Mouse (Mus musculus) right cerebral cortex, postnatal 36 days (tissue): Measurements from ENCODE around the gene Mtf1.

ENCODE experiments used
- DNase-seq, 2 experiments: peaks; one replicate each; pipeline ENCODE4 v3.0.0; 2022; ENCODE audit warnings: low spot score in 2 of 2, mixed read lengths in 1 of 2

Gene Mtf1

GRCm38 (mm10) chr4:124801552-124802308, at the start of gene Mtf1:
Gene Mtf1, plus strand, starts transcription at chr4:124802104.
- DNase-seq, result peak; percentile 72 to 83

GRCm38 (mm10) chr4:124752281-124753199, 49.4 kb upstream of the Mtf1 start:
- no peak for DNase-seq

- no peak for DNase-seq
These were observed 46.4 kb upstream of the Mtf1 start for GRCm38 (mm10) chr4:124755526-124755925.

- no peak for DNase-seq
These were observed 42.5 kb upstream of the Mtf1 start for GRCm38 (mm10) chr4:124759305-124759811.

- no peak for DNase-seq
These were observed 40.7 kb upstream of the Mtf1 start for GRCm38 (mm10) chr4:124761201-124761600.

GRCm38 (mm10) chr4:124762858-124763452, 38.9 kb upstream of the Mtf1 start:
- no peak for DNase-seq

GRCm38 (mm10) chr4:124765802-124766565, 35.9 kb upstream of the Mtf1 start:
- no peak for DNase-seq

GRCm38 (mm10) chr4:124766566-124766940, 35.4 kb upstream of the Mtf1 start:
- no peak for DNase-seq

GRCm38 (mm10) chr4:124768963-124769591, 32.8 kb upstream of the Mtf1 start:
- DNase-seq, result peak in 1 of 2 experiments; percentile 20

- DNase-seq, result peak; percentile 32 to 43
These were observed 31.3 kb upstream of the Mtf1 start for GRCm38 (mm10) chr4:124770624-124771023.

- no peak for DNase-seq
These were observed 29.8 kb upstream of the Mtf1 start for GRCm38 (mm10) chr4:124772125-124772524.

GRCm38 (mm10) chr4:124773449-124773848, 28.5 kb upstream of the Mtf1 start:
- no peak for DNase-seq

- no peak for DNase-seq
These were observed 27.9 kb upstream of the Mtf1 start for GRCm38 (mm10) chr4:124773995-124774394.

- no peak for DNase-seq
These were observed 27.5 kb upstream of the Mtf1 start for GRCm38 (mm10) chr4:124774429-124774828.

- no peak for DNase-seq
These were observed 20.5 kb upstream of the Mtf1 start for GRCm38 (mm10) chr4:124781361-124781760.

GRCm38 (mm10) chr4:124782395-124782794, 19.5 kb upstream of the Mtf1 start:
- no peak for DNase-seq

GRCm38 (mm10) chr4:124783937-124784336, 18.0 kb upstream of the Mtf1 start:
- no peak for DNase-seq

- DNase-seq, result no peak
These were observed 11.9 kb upstream of the Mtf1 start for GRCm38 (mm10) chr4:124790013-124790412.

GRCm38 (mm10) chr4:124792114-124792513, 9.8 kb upstream of the Mtf1 start:
- no peak for DNase-seq

- DNase-seq, result no peak
These were observed 5.8 kb upstream of the Mtf1 start for GRCm38 (mm10) chr4:124796141-124796540.

- DNase-seq, result no peak
These were observed 5.0 kb upstream of the Mtf1 start for GRCm38 (mm10) chr4:124796913-124797312.
